Comparison of ENCODE assay signal across 8 mouse cellular contexts in genomic region chr5:21785053-21785452, GRCm38 (mm10). TPM values are rescaled to one million over a fixed set of nuclear protein-coding genes. Genes with fewer than 3 reads are reported as not detected.
A peak's percentile ranks its signal among the peaks of the same experiment; 100 is the strongest.
DNase-seq lines count a peak whose midpoint lies in the region; ATAC-seq lines count a peak whose summit lies in the region.

Gene Dnajc2, minus strand, starts transcription at chr5:21785251.
Gene Psmc2, plus strand, starts transcription at chr5:21785283.

- H3K36me3 ChIP-seq in hindbrain, embryonic 11.5 days (ENCODE audit: control insufficient read depth, insufficient read depth, low read length), result 0 out of 2 replicates have a peak, but pooled peaks cover 2% of the 10 kb centered on the region

- under 1% methylated on average over 37 of the region's 37 CpGs for WGBS in hindbrain, embryonic 11.5 days

- peak within 1 kb of the TSS; percentile 94 for H3K4me3 ChIP-seq in hindbrain, embryonic 11.5 days (ENCODE audit: low read depth, low read length)

- H3K4me2 ChIP-seq in hindbrain, embryonic 11.5 days (replicated peaks; ENCODE audit: low read depth, low read length), result peak within 1 kb of the TSS; percentile 92

- peak; percentile 96 for ATAC-seq in hindbrain, embryonic 11.5 days (ENCODE audit: low FRiP score)

- H3K27ac ChIP-seq in hindbrain, embryonic 11.5 days (ENCODE audit: low read depth, low read length), result peak within 1 kb of the TSS; percentile 79

- H3K9ac ChIP-seq in hindbrain, embryonic 11.5 days (ENCODE audit: low read depth, low read length), result peak within 1 kb of the TSS; percentile 89

- H3K4me1 ChIP-seq in hindbrain, embryonic 11.5 days (replicated peaks; ENCODE audit: control insufficient read depth, insufficient read depth, low read length), result no peaks in the 10 kb centered on the region

- DNase-seq in Muller cell, postnatal 12 days (ENCODE audit: inconsistent ontology term), result peak; percentile 95
- DNase-seq in cerebellum, adult 9-11 months, result peak; percentile 92
- peak; percentile 79 to 91 for DNase-seq in frontal cortex, adult 2 months (ENCODE audit: extremely low spot score in 1 of 2, low spot score in 1 of 2)
- peak; percentile 94 for DNase-seq in hindbrain, embryonic 11.5 days (ENCODE audit: low spot score)
- DNase-seq in layer of hippocampus, postnatal 10 days (ENCODE audit: low spot score in 2 of 2), result peak; percentile 85 to 91
- peak; percentile 93 for DNase-seq in lung, postnatal 10 days
- DNase-seq in ovary, postnatal 36 days (ENCODE audit: low spot score), result peak; percentile 90
- peak; percentile 88 for DNase-seq in thymus, postnatal 25 days

- H3K9me3 ChIP-seq in hindbrain, embryonic 11.5 days (ENCODE audit: control insufficient read depth, low read length), result no peaks in the 10 kb centered on the region

- H3K27me3 ChIP-seq in hindbrain, embryonic 11.5 days (ENCODE audit: control insufficient read depth, insufficient read depth, low read length), result no peaks in the 10 kb centered on the region

RNA-seq across cellular contexts. Expression of gene Dnajc2, which starts in this region (rescaled TPM):
- polyA plus RNA-seq in frontal cortex, adult 2 months (2012; rRNA removed), result 21.5 and 24.1 TPM in 2 replicates
- polyA plus RNA-seq in hindbrain, embryonic 11.5 days (2014; fragmentation: Nextera tagmentation; extraction: Ambion mirVana), result 96.1 and 101 TPM in 2 replicates
- total RNA-seq in layer of hippocampus, postnatal 10 days (2021), result 10 to 100 TPM; 38.4 to 41.8 TPM

RNA-seq across cellular contexts. Expression of gene Psmc2, which starts in this region (rescaled TPM):
- 91.4 and 96.8 TPM in 2 replicates for polyA plus RNA-seq in frontal cortex, adult 2 months (2012; rRNA removed)
- 245 and 265 TPM in 2 replicates for polyA plus RNA-seq in hindbrain, embryonic 11.5 days (2014; fragmentation: Nextera tagmentation; extraction: Ambion mirVana)
- total RNA-seq in layer of hippocampus, postnatal 10 days (2021), result 100 to 1,000 TPM; 112 to 119 TPM

Comparison
In these comparisons a context has a peak if more than half of its experiments do, and no peak if none do; other contexts are left out.
1. Peak in every context shown above with its lines: DNase-seq, ATAC-seq, H3K4me3 ChIP-seq and H3K27ac ChIP-seq.